Mouse (Mus musculus) thymus, adult 2 months (tissue): ENCODE data around the gene Gm37596. TPM values are rescaled to one million over a fixed set of nuclear protein-coding genes. Genes with fewer than 3 reads are reported as not detected.
"Not testable (repeated sequence)": the region's sequence is repeated elsewhere in the genome, so short reads cannot be mapped to it uniquely, and the experiment has no call there.

Source experiments
- DNase-seq: peaks from one replicate; pipeline ENCODE4 v3.0.0; 2021
- H3K27ac ChIP-seq: fragments of 200-500 bp; 2 replicates; pipeline ENCODE4 v1.5.1; 2012; ENCODE audit warnings: low read length, control low read depth; ENCODE audit not compliant: control insufficient read depth, insufficient read depth
- H3K27me3 ChIP-seq: fragments of 200-500 bp; 2 replicates; pipeline ENCODE4 v1.6.1; 2012; ENCODE audit warnings: mild to moderate bottlenecking, low read length, moderate library complexity, mixed read lengths; ENCODE audit not compliant: control insufficient read depth, insufficient read depth
- H3K36me3 ChIP-seq: fragments of 200-500 bp; 2 replicates; pipeline ENCODE4 v1.6.1; 2012; ENCODE audit warnings: mild to moderate bottlenecking, low read length, moderate library complexity; ENCODE audit not compliant: control insufficient read depth, insufficient read depth
- H3K4me1 ChIP-seq: fragments of 200-500 bp; replicated peaks from 2 replicates; pipeline ENCODE4 v1.6.1; 2012; ENCODE audit warnings: low read length; ENCODE audit not compliant: control insufficient read depth, insufficient read depth
- H3K4me3 ChIP-seq: fragments of 200-500 bp; 2 replicates; pipeline ENCODE4 v1.5.1; 2012; ENCODE audit warnings: mild to moderate bottlenecking, low read length, control low read depth, moderate library complexity; ENCODE audit not compliant: control insufficient read depth, insufficient read depth
- CTCF ChIP-seq: fragments of 200-500 bp; IDR thresholded peaks from 2 replicates; pipeline ENCODE4 v1.5.1; 2012; ENCODE audit warnings: mild to moderate bottlenecking, control low read depth, low read length, moderate library complexity, borderline replicate concordance; ENCODE audit not compliant: control insufficient read depth, poor library complexity, insufficient read depth; ENCODE audit errors: extremely low read depth
- POLR2A ChIP-seq: fragments of 200-500 bp; IDR thresholded peaks from 2 replicates; pipeline ENCODE4 v1.6.1; 2012; ENCODE audit warnings: mild to moderate bottlenecking, low read length, control low read depth, moderate library complexity; ENCODE audit not compliant: control insufficient read depth, poor library complexity, insufficient read depth; ENCODE audit errors: extremely low read depth
- WGBS: fragments of 180-500 bp; shearing (Covaris S2); methylation state at CpG from one replicate; pipeline ENCODE4 v1.1.7; 2018; 5-methylcytosine and 5-hydroxymethylcytosine counted together
- polyA plus RNA-seq: library from polyadenylated mRNA; depleted of rRNA; stranded (reverse); fragments of >200 nt; gene quantifications from 2 replicates; pipeline ENCODE4 v1.2.3, GENCODE M21; 2012; rRNA removed

Gm37596 gene
- not detected in 2 replicates for polyA plus RNA-seq

- 54% methylated on average over 1 of the region's 2 CpGs for WGBS
- H3K27me3 ChIP-seq, H3K4me3 ChIP-seq, H3K27ac ChIP-seq, DNase-seq, H3K4me1 ChIP-seq, H3K36me3 ChIP-seq: not testable (repeated sequence)
Measured at GRCm38 (mm10) chr3:93692970-93693369, at the start of gene Gm37596. Gene Gm37596 (minus strand): TSS chr3:93693070.

- not testable (repeated sequence) for H3K27ac ChIP-seq, H3K27me3 ChIP-seq, H3K36me3 ChIP-seq, H3K4me3 ChIP-seq, H3K4me1 ChIP-seq, DNase-seq
- WGBS: 90% methylated on average over 2 of the region's 2 CpGs
Measured at GRCm38 (mm10) chr3:93708969-93709637, 16.2 kb upstream of the Gm37596 start.

- not testable (repeated sequence) for H3K36me3 ChIP-seq, H3K4me1 ChIP-seq, DNase-seq, H3K27ac ChIP-seq, H3K27me3 ChIP-seq, H3K4me3 ChIP-seq
- 100% methylated on average over 3 of the region's 4 CpGs for WGBS
Measured at GRCm38 (mm10) chr3:93676210-93676609, 16.7 kb downstream of the Gm37596 start, which contains the start of gene Tdpoz1. Gene Tdpoz1 (minus strand): TSS chr3:93676310.

GRCm38 (mm10) chr3:93670805-93671503 lies 21.9 kb downstream of the Gm37596 start:
- not testable (repeated sequence) for H3K4me1 ChIP-seq, DNase-seq, H3K27ac ChIP-seq, H3K36me3 ChIP-seq, H3K4me3 ChIP-seq, H3K27me3 ChIP-seq
- 79% methylated on average over 6 of the region's 6 CpGs for WGBS

GRCm38 (mm10) chr3:93654260-93654659 lies 38.6 kb downstream of the Gm37596 start:
- H3K27me3 ChIP-seq: no peaks in the 10 kb centered on the region
- TF ChIP-seq POLR2A (no peak), CTCF (no peak)

GRCm38 (mm10) chr3:93652586-93652985 lies 40.3 kb downstream of the Gm37596 start, which contains the start of gene Tdpoz2:
Gene Tdpoz2 (minus strand): TSS chr3:93652686.
- Histone ChIP-seq H3K27me3 (no peaks in the 10 kb centered on the region), H3K4me1 (no peaks in the 10 kb centered on the region), H3K36me3 (no peaks in the 10 kb centered on the region), H3K4me3 (no peak within 1 kb of the TSS), H3K27ac (no peak within 1 kb of the TSS)
- TF ChIP-seq POLR2A: no peak
- DNase-seq: no peak
- 86% methylated on average over 3 of the region's 3 CpGs for WGBS

More at GRCm38 (mm10) chr3:93654260-93654659, 38.6 kb downstream of the Gm37596 start:
- H3K4me3 ChIP-seq: no peak overlapping the region
- H3K27ac ChIP-seq: no peak overlapping the region
- H3K36me3 ChIP-seq: no peaks in the 10 kb centered on the region
- no peak for DNase-seq
- WGBS: 65% methylated on average over 1 of the region's 1 CpGs
- no peaks in the 10 kb centered on the region for H3K4me1 ChIP-seq

Other genes with a start within 250 kb of the Gm37596 start
- gene Tchhl1, start 224.3 kb downstream of the Gm37596 start, polyA plus RNA-seq: not detected in 2 replicates
- gene S100a11, start 172.6 kb downstream of the Gm37596 start, polyA plus RNA-seq: 134 and 151 TPM in 2 replicates
- 99.3 and 121 TPM in 2 replicates for gene S100a10, start 138.0 kb downstream of the Gm37596 start, polyA plus RNA-seq
- gene Tdpoz2, start 40.4 kb downstream of the Gm37596 start, polyA plus RNA-seq: not detected in 2 replicates
- 0.06 TPM in 1 of 2 replicates, not detected in the other for gene Tdpoz1, start 16.8 kb downstream of the Gm37596 start, polyA plus RNA-seq
- not detected in 2 replicates for gene Gm5773, start 79.9 kb upstream of the Gm37596 start, polyA plus RNA-seq
- gene Tdpoz4, start 103.3 kb upstream of the Gm37596 start, polyA plus RNA-seq: 0.08 TPM in 1 of 2 replicates, not detected in the other
- gene Tdpoz3, start 132.9 kb upstream of the Gm37596 start, polyA plus RNA-seq: not detected in 2 replicates